Mouse (Mus musculus) right cerebral cortex, postnatal 14 days (tissue): ENCODE measurements around the gene Tmc6.
"Not testable (repeated sequence)": the region's sequence is repeated elsewhere in the genome, so short reads cannot be mapped to it uniquely, and the experiment has no call there.

Experiments used
- DNase-seq: peaks from one replicate; pipeline ENCODE4 v3.0.0; 2022

Gene Tmc6

GRCm38 (mm10) chr11:117781993-117782704 lies at the start of gene Tmc6, which contains the start of gene Tmc8:
TSS of gene Tmc6 (minus strand) at chr11:117782198.
TSS of gene Tmc8 (plus strand) at chr11:117782076.
- DNase-seq, result no peak

- no peak for DNase-seq
Observed at GRCm38 (mm10) chr11:117830401-117830800, 48.4 kb upstream of the Tmc6 start.

- no peak for DNase-seq
Observed at GRCm38 (mm10) chr11:117829671-117830215, 47.7 kb upstream of the Tmc6 start.

GRCm38 (mm10) chr11:117828888-117829604 lies 47.0 kb upstream of the Tmc6 start:
- no peak for DNase-seq

- DNase-seq, result no peak
Observed at GRCm38 (mm10) chr11:117828149-117828887, 46.3 kb upstream of the Tmc6 start.

- no peak for DNase-seq
Observed at GRCm38 (mm10) chr11:117827386-117827785, 45.4 kb upstream of the Tmc6 start.

- no peak for DNase-seq
Observed at GRCm38 (mm10) chr11:117826916-117827315, 44.9 kb upstream of the Tmc6 start.

GRCm38 (mm10) chr11:117826164-117826563 lies 44.2 kb upstream of the Tmc6 start:
- DNase-seq, result no peak

- peak; percentile 61 for DNase-seq
Observed at GRCm38 (mm10) chr11:117825333-117826101, 43.5 kb upstream of the Tmc6 start, which contains the start of the genes Afmid and Tk1. TSS of gene Afmid (plus strand) at chr11:117825924. TSS of gene Tk1 (minus strand) at chr11:117826092.

GRCm38 (mm10) chr11:117824060-117824969 lies 42.3 kb upstream of the Tmc6 start:
- peak; percentile 78 for DNase-seq

GRCm38 (mm10) chr11:117823411-117823810 lies 41.4 kb upstream of the Tmc6 start:
- DNase-seq, result no peak

GRCm38 (mm10) chr11:117822728-117823241 lies 40.8 kb upstream of the Tmc6 start:
- DNase-seq, result no peak

- no peak for DNase-seq
Observed at GRCm38 (mm10) chr11:117821868-117822267, 39.9 kb upstream of the Tmc6 start.

- DNase-seq, result no peak
Observed at GRCm38 (mm10) chr11:117820173-117820572, 38.2 kb upstream of the Tmc6 start.

- no peak for DNase-seq
Observed at GRCm38 (mm10) chr11:117819095-117819494, 37.1 kb upstream of the Tmc6 start.

GRCm38 (mm10) chr11:117816389-117816996 lies 34.5 kb upstream of the Tmc6 start:
- DNase-seq, result no peak

- not testable (repeated sequence) for DNase-seq
Observed at GRCm38 (mm10) chr11:117815850-117816249, 33.9 kb upstream of the Tmc6 start.

GRCm38 (mm10) chr11:117814704-117815366 lies 32.8 kb upstream of the Tmc6 start:
- no peak for DNase-seq

GRCm38 (mm10) chr11:117813867-117814266 lies 31.9 kb upstream of the Tmc6 start:
- no peak for DNase-seq
